Mouse (Mus musculus) embryonic facial prominence, embryonic 15.5 days (tissue): Measurements from ENCODE around the gene Cd151. TPM values are rescaled to one million over a fixed set of nuclear protein-coding genes. Genes with fewer than 3 reads are reported as not detected.
A peak's percentile ranks its signal among the peaks of the same experiment; 100 is the strongest.

Experiments used
- ATAC-seq: fragments of 200-750 bp; cut with Nextera tagmentation; 2 replicates; pipeline ENCODE4 v1.8.0; 2017; ENCODE audit warnings: low read depth, moderate TSS enrichment; ENCODE audit not compliant: insufficient number of reproducible peaks, low FRiP score, low TSS enrichment
- H3K27ac ChIP-seq: fragments of 300-500 bp; sonication (generic); replicated peaks from 2 replicates; pipeline ENCODE4 v1.5.1; 2015; ENCODE audit warnings: mild to moderate bottlenecking, inconsistent platforms
- H3K27me3 ChIP-seq: fragments of 300-500 bp; sonication (generic); 2 replicates; pipeline ENCODE4 v1.6.1; 2015; ENCODE audit warnings: inconsistent platforms
- H3K36me3 ChIP-seq: fragments of 300-500 bp; sonication (generic); 2 replicates; pipeline ENCODE4 v1.6.1; 2015; ENCODE audit warnings: mild to moderate bottlenecking, inconsistent platforms
- H3K4me1 ChIP-seq: fragments of 300-500 bp; sonication (generic); 2 replicates; pipeline ENCODE4 v1.6.1; 2015; ENCODE audit warnings: inconsistent platforms
- H3K4me2 ChIP-seq: fragments of 300-500 bp; sonication (generic); replicated peaks from 2 replicates; pipeline ENCODE4 v1.6.1; 2015; ENCODE audit warnings: mild to moderate bottlenecking, inconsistent platforms
- H3K4me3 ChIP-seq: fragments of 300-500 bp; sonication (generic); replicated peaks from 2 replicates; pipeline ENCODE4 v1.5.1; 2015; ENCODE audit warnings: mild to moderate bottlenecking, inconsistent platforms
- H3K9ac ChIP-seq: fragments of 300-500 bp; sonication (generic); 2 replicates; pipeline ENCODE4 v1.6.1; 2015; ENCODE audit warnings: inconsistent platforms
- H3K9me3 ChIP-seq: fragments of 300-500 bp; sonication (generic); replicated peaks from 2 replicates; pipeline ENCODE4 v1.6.1; 2016; ENCODE audit warnings: inconsistent platforms
- WGBS: fragments of 180-500 bp; shearing (Covaris S2); methylation state at CpG from one replicate; pipeline ENCODE4 v1.1.7; 2015; 5-methylcytosine and 5-hydroxymethylcytosine counted together
- polyA plus RNA-seq: library from polyadenylated mRNA; unstranded; fragments of >200 nt; fragmentation: Nextera tagmentation; extraction: Ambion mirVana; gene quantifications from 2 replicates; pipeline ENCODE4 v1.2.1, GENCODE M21; 2015

Gene Cd151
- polyA plus RNA-seq, 1 experiment from 2014 or later: 26.5 TPM

DNA sequence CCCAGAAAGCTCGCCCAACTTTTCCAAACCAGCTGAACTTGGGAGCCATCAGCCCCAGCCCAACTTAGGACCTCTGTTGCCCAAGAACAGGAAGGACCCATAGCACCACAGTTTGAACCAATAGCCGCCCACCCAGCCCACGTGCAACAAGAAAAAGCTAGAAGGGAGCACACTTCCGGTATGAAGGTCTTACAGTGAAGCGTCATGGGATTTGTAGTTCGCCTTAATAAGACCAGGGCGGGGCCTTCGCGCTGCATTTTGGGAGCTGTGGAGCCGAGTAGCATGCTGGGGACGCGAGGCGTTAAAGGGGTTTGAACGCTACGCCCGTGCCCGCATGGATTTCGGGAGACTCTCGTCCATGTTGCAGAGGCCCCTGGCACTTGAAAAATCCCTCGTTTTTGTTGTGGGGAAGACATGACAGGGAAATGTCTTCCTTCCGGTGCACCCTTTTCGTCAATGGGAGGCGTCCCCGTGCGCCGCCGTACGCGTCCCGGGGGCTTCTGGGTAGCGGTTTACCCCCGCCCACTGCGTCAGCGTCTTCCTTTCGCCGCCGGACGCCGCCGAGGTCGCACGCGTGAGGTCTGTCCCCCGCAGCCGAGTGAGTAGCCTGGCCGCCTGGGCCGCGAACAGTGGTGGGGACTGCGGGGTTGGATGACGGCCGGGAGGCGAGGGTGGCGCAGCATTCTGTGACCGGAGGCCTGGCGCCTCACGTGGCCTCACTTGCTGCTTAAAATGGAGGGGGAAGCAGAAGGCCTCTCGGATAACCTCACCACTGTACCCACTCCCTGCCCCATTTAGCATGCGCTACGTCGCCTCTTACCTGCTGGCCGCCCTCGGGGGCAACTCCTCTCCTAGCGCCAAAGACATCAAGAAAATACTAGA, 19.8 kb upstream of the Cd151 start, which contains the start of gene Rplp2:
Gene Rplp2 (plus strand): TSS at position 261 of the 882 bp plus-strand sequence.
- Histone ChIP-seq H3K9me3 (no peaks in the 10 kb centered on the region), H3K9ac (peak within 1 kb of the TSS; percentile 97), H3K4me2 (peak within 1 kb of the TSS; percentile 59), H3K27me3 (no peaks in the 10 kb centered on the region), H3K4me3 (peak within 1 kb of the TSS; percentile 91), H3K27ac (peak within 1 kb of the TSS; percentile 94), H3K4me1 (peaks cover 34% of the 10 kb centered on the region), H3K36me3 (peaks cover 38% of the 10 kb centered on the region)
- peak; percentile 91 for ATAC-seq
- WGBS: under 1% methylated on average over 63 of the region's 63 CpGs

DNA sequence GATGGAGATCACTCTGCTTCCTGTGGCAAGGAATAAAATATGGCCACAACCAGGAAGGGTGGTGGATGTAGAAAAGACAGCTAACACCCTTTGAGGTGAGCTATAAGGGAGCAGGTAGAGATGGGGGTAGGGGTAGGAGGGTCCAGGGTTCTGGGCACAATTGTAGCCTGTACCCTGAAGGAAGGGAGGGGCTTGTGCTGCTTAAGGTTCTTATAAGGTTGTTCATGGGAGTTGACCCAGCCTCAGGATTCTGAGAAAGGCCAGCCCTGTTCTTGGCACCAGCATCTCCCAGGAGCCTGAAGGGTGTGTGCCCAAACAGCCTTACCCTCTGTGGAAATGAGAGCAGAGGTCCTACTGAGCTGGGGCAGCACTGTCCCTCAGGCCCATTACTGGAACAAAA, 15.3 kb upstream of the Cd151 start:
- Histone ChIP-seq H3K9ac (no peak overlapping the region), H3K27ac (no peak overlapping the region), H3K4me1 (peaks cover 26% of the 10 kb centered on the region), H3K36me3 (peaks cover 39% of the 10 kb centered on the region), H3K9me3 (no peaks in the 10 kb centered on the region), H3K27me3 (no peaks in the 10 kb centered on the region), H3K4me2 (no peak overlapping the region), H3K4me3 (no peak overlapping the region)
- ATAC-seq: no peak

DNA sequence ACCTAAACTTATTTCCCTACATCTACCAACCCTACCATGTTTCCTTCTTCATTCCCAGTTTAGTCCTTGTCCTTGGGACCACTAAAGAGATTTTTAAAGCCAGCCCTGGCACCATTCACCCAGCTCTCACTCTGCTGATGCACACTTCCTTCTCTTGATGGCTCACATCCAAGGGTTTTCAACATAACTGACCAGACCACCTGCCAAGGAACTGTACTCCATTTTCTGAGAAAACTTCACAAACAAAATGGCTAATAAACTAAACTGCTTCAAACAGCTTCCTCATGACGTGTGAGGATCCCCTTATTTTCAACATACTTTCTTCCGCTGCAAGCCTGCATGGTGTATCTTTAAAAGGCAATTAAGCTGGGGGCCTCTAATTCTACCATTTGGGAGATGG, 13.6 kb upstream of the Cd151 start:
- no peak overlapping the region for H3K4me3 ChIP-seq
- H3K27ac ChIP-seq: no peak overlapping the region
- no peaks in the 10 kb centered on the region for H3K9me3 ChIP-seq
- peaks cover 21% of the 10 kb centered on the region for H3K4me1 ChIP-seq
- peaks cover under 1% of the 10 kb centered on the region; the same call in 1 of the 2 replicates for H3K27me3 ChIP-seq
- peaks cover 37% of the 10 kb centered on the region for H3K36me3 ChIP-seq
- WGBS: 79% methylated on average over 2 of the region's 2 CpGs
- ATAC-seq: no peak
- H3K9ac ChIP-seq: no peak overlapping the region
- no peak overlapping the region for H3K4me2 ChIP-seq

DNA sequence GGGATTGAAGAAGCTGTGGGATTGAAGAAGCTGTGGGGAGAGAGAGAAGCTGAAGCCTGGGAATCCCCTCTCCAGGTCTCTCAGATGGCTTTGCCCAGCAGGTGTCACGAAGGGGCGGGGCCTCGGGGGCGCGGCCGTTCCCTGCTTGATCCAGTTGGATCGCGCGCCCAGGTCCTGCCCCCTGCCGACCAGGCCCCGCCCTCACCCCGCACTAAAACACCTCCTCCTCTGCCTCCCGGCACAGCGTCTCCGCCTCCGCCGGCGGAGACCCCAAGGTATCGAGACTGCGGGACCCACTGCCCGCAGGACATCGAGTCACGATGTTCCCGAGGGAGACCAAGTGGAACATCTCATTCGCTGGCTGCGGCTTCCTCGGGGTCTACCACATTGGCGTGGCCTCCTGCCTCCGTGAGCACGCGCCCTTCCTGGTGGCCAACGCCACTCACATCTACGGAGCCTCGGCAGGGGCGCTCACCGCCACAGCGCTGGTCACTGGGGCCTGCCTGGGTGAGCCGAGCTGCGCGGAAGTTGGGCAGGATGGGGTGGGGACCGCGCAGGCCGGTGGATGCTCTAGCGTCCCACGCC, 12.1 kb upstream of the Cd151 start, which contains the start of gene Pnpla2:
Gene Pnpla2 (plus strand): TSS at position 232 of the 585 bp plus-strand sequence.
- Histone ChIP-seq H3K9ac (peak within 1 kb of the TSS; percentile 54), H3K9me3 (no peaks in the 10 kb centered on the region), H3K4me2 (peak within 1 kb of the TSS; percentile 98), H3K4me1 (peaks cover 17% of the 10 kb centered on the region), H3K4me3 (peak within 1 kb of the TSS; percentile 67), H3K36me3 (peaks cover 30% of the 10 kb centered on the region), H3K27me3 (peaks cover 15% of the 10 kb centered on the region), H3K27ac (peak within 1 kb of the TSS; percentile 51)
- WGBS: 0% methylated on average over 44 of the region's 45 CpGs
- peak; percentile 83 for ATAC-seq

DNA sequence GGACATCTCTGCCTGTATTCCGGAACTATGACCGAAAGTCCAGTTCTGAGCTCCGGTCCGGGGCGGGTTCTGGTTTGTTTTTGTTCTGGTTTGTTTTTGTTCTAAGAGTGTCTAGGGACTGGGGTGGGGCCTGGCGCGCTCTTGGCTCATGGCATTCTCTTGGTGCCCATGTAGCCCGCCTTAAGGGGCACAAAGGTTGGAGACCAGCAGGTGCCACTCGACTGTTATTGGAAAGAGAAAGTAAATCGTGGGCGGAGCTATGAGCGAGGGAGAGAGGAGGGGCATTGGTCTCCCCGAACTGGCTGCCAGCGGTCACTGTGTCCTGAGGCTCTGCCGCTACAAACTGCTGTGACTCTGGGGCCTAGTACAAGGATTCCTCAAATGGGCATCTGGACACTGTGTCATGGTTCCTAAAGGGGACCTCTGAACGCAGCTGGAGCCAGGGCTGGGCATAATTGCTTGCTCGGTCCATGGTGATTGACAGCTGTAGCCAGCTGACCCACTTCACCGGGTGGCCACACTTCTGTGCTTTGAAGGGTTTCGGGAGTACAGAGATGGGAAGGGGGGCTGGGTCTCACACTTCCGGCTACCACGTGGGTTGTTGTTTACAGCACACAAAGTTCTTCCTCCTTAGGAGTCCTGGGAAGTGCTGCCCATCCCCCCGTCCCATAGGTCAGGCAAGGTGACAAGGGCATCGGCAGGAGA, 11.4 kb upstream of the Cd151 start:
- peaks cover 23% of the 10 kb centered on the region for H3K36me3 ChIP-seq
- peak overlapping the region; percentile 67 for H3K4me3 ChIP-seq
- H3K27ac ChIP-seq: peak overlapping the region; percentile 51
- H3K4me1 ChIP-seq: peaks cover 17% of the 10 kb centered on the region
- 4% methylated on average over 23 of the region's 23 CpGs for WGBS
- H3K4me2 ChIP-seq: peak overlapping the region; percentile 98
- peak overlapping the region; percentile 54 for H3K9ac ChIP-seq
- peaks cover 22% of the 10 kb centered on the region for H3K27me3 ChIP-seq
- ATAC-seq: no peak
- H3K9me3 ChIP-seq: no peaks in the 10 kb centered on the region

DNA sequence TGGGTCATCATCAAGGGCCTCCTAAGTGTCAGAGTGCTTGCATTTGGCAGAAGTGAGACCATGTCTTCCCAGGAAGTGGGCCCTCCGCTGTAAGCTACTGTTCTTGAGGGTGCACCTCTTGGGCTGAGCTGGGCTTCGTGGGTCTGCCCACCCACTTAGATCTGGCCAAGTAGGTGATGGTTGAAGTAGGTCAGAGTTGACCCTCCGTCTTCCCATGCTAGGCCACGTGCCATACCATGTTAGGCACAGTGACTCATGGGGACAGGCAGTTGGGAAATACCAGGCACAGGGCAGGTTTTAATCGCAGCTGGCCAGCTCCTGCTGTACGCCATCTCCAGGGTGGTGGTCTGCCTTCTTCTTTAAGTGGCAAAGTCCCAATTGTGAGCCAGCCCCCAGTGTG, 10.5 kb upstream of the Cd151 start:
- WGBS: 85% methylated on average over 6 of the region's 6 CpGs
- Histone ChIP-seq H3K9ac (no peak overlapping the region), H3K9me3 (no peaks in the 10 kb centered on the region), H3K4me1 (peaks cover 21% of the 10 kb centered on the region), H3K4me2 (no peak overlapping the region), H3K36me3 (peaks cover 13% of the 10 kb centered on the region), H3K27me3 (peaks cover 31% of the 10 kb centered on the region), H3K4me3 (no peak overlapping the region), H3K27ac (no peak overlapping the region)
- no peak for ATAC-seq

DNA sequence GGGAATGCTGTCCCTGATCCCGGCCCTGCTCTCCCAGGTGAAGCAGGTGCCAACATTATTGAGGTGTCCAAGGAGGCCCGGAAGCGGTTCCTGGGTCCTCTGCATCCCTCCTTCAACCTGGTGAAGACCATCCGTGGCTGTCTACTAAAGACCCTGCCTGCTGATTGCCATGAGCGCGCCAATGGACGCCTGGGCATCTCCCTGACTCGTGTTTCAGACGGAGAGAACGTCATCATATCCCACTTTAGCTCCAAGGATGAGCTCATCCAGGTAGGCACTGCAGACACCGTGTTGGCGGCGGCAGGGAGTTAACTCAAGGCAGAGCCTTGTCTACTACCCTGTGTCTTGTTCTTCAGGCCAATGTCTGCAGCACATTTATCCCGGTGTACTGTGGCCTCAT, 10.0 kb upstream of the Cd151 start:
- H3K9ac ChIP-seq: no peak overlapping the region
- H3K27me3 ChIP-seq: peaks cover 36% of the 10 kb centered on the region
- H3K36me3 ChIP-seq: peaks cover 8% of the 10 kb centered on the region
- H3K4me2 ChIP-seq: no peak overlapping the region
- H3K9me3 ChIP-seq: no peaks in the 10 kb centered on the region
- no peak for ATAC-seq
- 89% methylated on average over 14 of the region's 14 CpGs for WGBS
- no peak overlapping the region for H3K27ac ChIP-seq
- no peak overlapping the region for H3K4me3 ChIP-seq
- peaks cover 25% of the 10 kb centered on the region for H3K4me1 ChIP-seq

DNA sequence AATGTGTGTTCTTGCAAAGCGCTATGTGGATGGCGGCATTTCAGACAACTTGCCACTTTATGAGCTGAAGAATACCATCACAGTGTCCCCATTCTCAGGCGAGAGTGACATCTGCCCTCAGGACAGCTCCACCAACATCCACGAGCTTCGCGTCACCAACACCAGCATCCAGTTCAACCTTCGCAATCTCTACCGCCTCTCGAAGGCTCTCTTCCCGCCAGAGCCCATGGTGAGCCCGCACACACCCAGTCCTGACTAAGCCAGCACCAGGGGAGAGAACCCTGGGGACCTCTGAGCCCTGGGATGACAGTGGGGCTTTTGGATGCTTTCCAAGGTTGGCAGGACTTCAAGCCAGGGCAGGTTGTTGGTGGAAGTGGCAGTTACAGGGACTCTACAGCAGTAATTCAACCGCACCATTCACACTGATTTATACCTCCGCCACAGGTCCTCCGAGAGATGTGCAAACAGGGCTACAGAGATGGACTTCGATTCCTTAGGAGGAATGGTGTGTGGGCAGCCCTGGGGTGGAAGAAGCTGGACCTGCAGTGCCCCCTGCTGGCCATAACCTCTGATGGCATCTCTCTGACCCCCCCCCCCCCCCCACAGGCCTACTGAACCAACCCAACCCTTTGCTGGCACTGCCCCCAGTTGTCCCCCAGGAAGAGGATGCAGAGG, 9.1 kb upstream of the Cd151 start:
- Histone ChIP-seq H3K4me2 (no peak overlapping the region), H3K9me3 (no peaks in the 10 kb centered on the region), H3K27ac (no peak overlapping the region), H3K4me3 (no peak overlapping the region), H3K4me1 (peaks cover 25% of the 10 kb centered on the region), H3K36me3 (0 out of 2 replicates have a peak, but pooled peaks cover 7% of the 10 kb centered on the region), H3K9ac (no peak overlapping the region), H3K27me3 (peaks cover 44% of the 10 kb centered on the region)
- 71% methylated on average over 15 of the region's 15 CpGs for WGBS
- no peak for ATAC-seq

DNA sequence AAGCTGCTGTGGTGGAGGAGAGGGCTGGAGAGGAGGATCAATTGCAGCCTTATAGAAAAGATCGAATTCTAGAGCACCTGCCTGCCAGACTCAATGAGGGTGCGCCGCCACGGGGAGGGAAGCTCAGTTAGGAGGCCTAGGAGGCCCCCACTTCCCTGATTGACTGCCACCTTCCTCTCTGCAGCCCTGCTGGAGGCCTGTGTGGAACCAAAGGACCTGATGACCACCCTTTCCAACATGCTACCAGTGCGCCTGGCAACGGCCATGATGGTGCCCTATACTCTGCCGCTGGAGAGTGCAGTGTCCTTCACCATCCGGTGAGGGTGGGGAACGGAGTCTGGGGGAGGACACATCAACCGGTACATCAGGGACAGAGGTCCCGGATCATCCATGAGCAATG, 8.5 kb upstream of the Cd151 start:
- 0 out of 2 replicates have a peak, but pooled peaks cover 7% of the 10 kb centered on the region for H3K36me3 ChIP-seq
- 89% methylated on average over 11 of the region's 11 CpGs for WGBS
- H3K9me3 ChIP-seq: no peaks in the 10 kb centered on the region
- no peak for ATAC-seq
- peaks cover 49% of the 10 kb centered on the region for H3K27me3 ChIP-seq
- H3K4me2 ChIP-seq: no peak overlapping the region
- H3K4me1 ChIP-seq: peaks cover 25% of the 10 kb centered on the region
- no peak overlapping the region for H3K9ac ChIP-seq
- H3K4me3 ChIP-seq: no peak overlapping the region
- no peak overlapping the region for H3K27ac ChIP-seq

DNA sequence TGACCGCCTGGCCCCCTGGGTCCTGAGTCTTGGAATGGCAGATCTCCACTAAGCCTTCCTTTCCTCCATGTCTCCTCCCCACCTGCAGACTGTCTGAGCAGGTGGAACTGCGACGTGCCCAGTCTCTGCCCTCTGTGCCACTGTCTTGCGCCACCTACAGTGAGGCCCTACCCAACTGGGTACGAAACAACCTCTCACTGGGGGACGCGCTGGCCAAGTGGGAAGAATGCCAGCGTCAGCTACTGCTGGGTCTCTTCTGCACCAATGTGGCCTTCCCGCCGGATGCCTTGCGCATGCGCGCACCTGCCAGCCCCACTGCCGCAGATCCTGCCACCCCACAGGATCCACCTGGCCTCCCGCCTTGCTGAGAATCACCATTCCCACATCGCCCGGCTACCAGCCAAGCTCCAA, 7.9 kb upstream of the Cd151 start:
- Histone ChIP-seq H3K9ac (no peak overlapping the region), H3K9me3 (no peaks in the 10 kb centered on the region), H3K27me3 (peaks cover 56% of the 10 kb centered on the region), H3K4me1 (peaks cover 26% of the 10 kb centered on the region), H3K4me3 (no peak overlapping the region), H3K4me2 (no peak overlapping the region), H3K27ac (no peak overlapping the region), H3K36me3 (0 out of 2 replicates have a peak, but pooled peaks cover 7% of the 10 kb centered on the region)
- no peak for ATAC-seq
- WGBS: 87% methylated on average over 17 of the region's 17 CpGs
